8 mouse cellular contexts compared by ENCODE assay signal in genomic region chr2:32962875-32963220, GRCm38 (mm10). TPM values are rescaled to one million over a fixed set of nuclear protein-coding genes. Genes with fewer than 3 reads are reported as not detected.
A peak's percentile ranks its signal among the peaks of the same experiment; 100 is the strongest.
DNase-seq lines count a peak whose midpoint lies in the region; ATAC-seq and TF ChIP-seq lines count a peak whose summit lies in the region.

No protein-coding gene starts in this region.

- H3K36me3 ChIP-seq in heart, embryonic 14.5 days (ENCODE audit: control insufficient read depth, insufficient read depth, low read length) = peaks cover 36% of the 10 kb centered on the region
- H3K36me3 ChIP-seq in G1E (replicated peaks) = peaks cover 62% of the 10 kb centered on the region
- peaks cover 20% of the 10 kb centered on the region for H3K36me3 ChIP-seq in hindbrain, embryonic 15.5 days
- peaks cover 8% of the 10 kb centered on the region for H3K36me3 ChIP-seq in midbrain, postnatal 0 days (ENCODE audit: insufficient read depth, low read length)

- TF ChIP-seq CTCF in G1E (IDR thresholded peaks at IDR 0.05; ENCODE audit: low read depth, low read length) = no peak
- no peak for TF ChIP-seq CTCF in midbrain, postnatal 0 days (IDR thresholded peaks at IDR 0.05)

- peaks cover 15 to 28% of the 10 kb centered on the region in 2 experiments for H3K4me1 ChIP-seq in heart, embryonic 14.5 days (ENCODE audit: control insufficient read depth in 2 of 2, insufficient read depth in 2 of 2, low read length in 2 of 2)
- H3K4me1 ChIP-seq in G1E (ENCODE audit: insufficient read depth, low read depth, low read length) = peaks cover 55% of the 10 kb centered on the region
- peaks cover 45% of the 10 kb centered on the region for H3K4me1 ChIP-seq in hindbrain, embryonic 15.5 days (replicated peaks)
- H3K4me1 ChIP-seq in midbrain, postnatal 0 days (ENCODE audit: insufficient read depth, low read length) = 0 out of 2 replicates have a peak, but pooled peaks cover 9% of the 10 kb centered on the region

- no peaks in the 10 kb centered on the region for H3K9me3 ChIP-seq in heart, embryonic 14.5 days (ENCODE audit: control insufficient read depth, low read length)
- no peaks in the 10 kb centered on the region for H3K9me3 ChIP-seq in G1E (replicated peaks)
- no peaks in the 10 kb centered on the region for H3K9me3 ChIP-seq in hindbrain, embryonic 15.5 days
- no peaks in the 10 kb centered on the region for H3K9me3 ChIP-seq in midbrain, postnatal 0 days (ENCODE audit: low read length)

- no peaks in the 10 kb centered on the region for H3K27me3 ChIP-seq in heart, embryonic 14.5 days (ENCODE audit: control insufficient read depth, insufficient read depth, low read length)
- no peaks in the 10 kb centered on the region for H3K27me3 ChIP-seq in G1E (ENCODE audit: insufficient read depth, low read length)
- H3K27me3 ChIP-seq in hindbrain, embryonic 15.5 days = no peaks in the 10 kb centered on the region
- H3K27me3 ChIP-seq in midbrain, postnatal 0 days (ENCODE audit: insufficient read depth, low read length) = no peaks in the 10 kb centered on the region

- peak overlapping the region; percentile 54 to 72 for H3K4me3 ChIP-seq in heart, embryonic 14.5 days (ENCODE audit: control insufficient read depth in 1 of 2, insufficient read depth in 1 of 2, low read depth in 1 of 2, low read length in 2 of 2)
- H3K4me3 ChIP-seq in G1E (ENCODE audit: low read depth, low read length) = peak overlapping the region; percentile 84
- peak overlapping the region; percentile 67 for H3K4me3 ChIP-seq in hindbrain, embryonic 15.5 days
- H3K4me3 ChIP-seq in midbrain, postnatal 0 days (ENCODE audit: low read depth, low read length) = peak overlapping the region; percentile 51

- WGBS in heart, embryonic 14.5 days = 7% methylated on average over 9 of the region's 9 CpGs
- whole genome bisulfite sequencing in hindbrain, embryonic 15.5 days = 10% methylated on average over 9 of the region's 9 CpGs
- 8% methylated on average over 9 of the region's 9 CpGs for WGBS in midbrain, postnatal 0 days

- peak overlapping the region; percentile 72 for H3K9ac ChIP-seq in heart, embryonic 14.5 days (ENCODE audit: low read length)
- H3K9ac ChIP-seq in hindbrain, embryonic 15.5 days = peak overlapping the region; percentile 80
- peak overlapping the region; percentile 90 for H3K9ac ChIP-seq in midbrain, postnatal 0 days (replicated peaks; ENCODE audit: low read length, poor library complexity, severe bottlenecking)

- DNase-seq in heart, adult 18-20 months = no peak
- DNase-seq in G1E (ENCODE audit: low spot score) = no peak
- no peak for DNase-seq in midbrain, postnatal 0 days (ENCODE audit: low spot score)
- DNase-seq in left cerebral cortex, postnatal 10 days (ENCODE audit: extremely low spot score in 1 of 2, low spot score in 2 of 2) = no peak
- no peak for DNase-seq in gastrocnemius, postnatal 10 days
- DNase-seq in cerebellum, postnatal 4 days (ENCODE audit: low spot score in 2 of 2) = no peak

- no peak for ATAC-seq in heart, embryonic 14.5 days (ENCODE audit: insufficient number of reproducible peaks, insufficient read depth, low FRiP score, low read depth)
- ATAC-seq in G1E (ENCODE audit: extremely low read depth, insufficient number of reproducible peaks, low FRiP score, poor library complexity, severe bottlenecking) = no peak
- ATAC-seq in hindbrain, embryonic 15.5 days (ENCODE audit: low FRiP score, low read depth) = no peak
- no peak for ATAC-seq in midbrain, postnatal 0 days (ENCODE audit: low FRiP score)

- intact Hi-C loops in left cerebral cortex, postnatal 10 days (cut with DNase I) = no loop called here

- peak overlapping the region; percentile 45 to 77; a peak in 1 of 4 replicates for H3K27ac ChIP-seq in heart, embryonic 14.5 days (replicated peaks in 1 of 2; ENCODE audit: control insufficient read depth in 1 of 2, insufficient read depth in 1 of 2, low read depth in 2 of 2, low read length in 2 of 2)
- H3K27ac ChIP-seq in hindbrain, embryonic 15.5 days (replicated peaks) = no peak overlapping the region
- H3K27ac ChIP-seq in midbrain, postnatal 0 days (ENCODE audit: low read depth, low read length) = no peak overlapping the region

- peak overlapping the region; percentile 61 for H3K4me2 ChIP-seq in heart, embryonic 14.5 days (ENCODE audit: low read length)
- H3K4me2 ChIP-seq in hindbrain, embryonic 15.5 days = peak overlapping the region; percentile 88
- H3K4me2 ChIP-seq in midbrain, postnatal 0 days (ENCODE audit: low read depth, low read length, poor library complexity, severe bottlenecking) = peak overlapping the region; percentile 85

RNA-seq across cellular contexts. Expression of gene Lrsam1, which starts 1.4 kb away (rescaled TPM):
- 6.3 and 7.4 TPM in 2 replicates for polyA plus RNA-seq in heart, embryonic 14.5 days (2014; fragmentation: Nextera tagmentation; extraction: Ambion mirVana)
- 10 to 100 TPM; 15.1 to 15.9 TPM for total RNA-seq in heart, adult 18-20 months (2021)
- total RNA-seq in G1E (2014; fragmentation: Nextera tagmentation) (10.4 and 12.8 TPM in 2 replicates), G1E (2017) (5.0 and 8.5 TPM in 2 replicates)
- polyA plus RNA-seq in G1E (2012) = 9.5 and 10.8 TPM in 2 replicates
- 22.6 and 25.2 TPM in 2 replicates for polyA plus RNA-seq in hindbrain, embryonic 15.5 days (2015; fragmentation: Nextera tagmentation; extraction: Ambion mirVana)
- 31.4 and 37.3 TPM in 2 replicates for total RNA-seq in midbrain, postnatal 0 days (2014; rRNA removed)
- 25.3 and 26.2 TPM in 2 replicates for polyA plus RNA-seq in midbrain, postnatal 0 days (2015; fragmentation: Nextera tagmentation; extraction: Ambion mirVana)
- total RNA-seq in left cerebral cortex, postnatal 10 days (2021) = 10 to 100 TPM; 36.3 to 38.9 TPM
- total RNA-seq in gastrocnemius, postnatal 10 days (2021) = 10 to 100 TPM in 1 of 2 experiments, 1 to 10 TPM in 1; 9.9 to 12.9 TPM

RNA-seq across cellular contexts. Expression of gene Rpl12, which starts 1.5 kb away (rescaled TPM):
- polyA plus RNA-seq in heart, embryonic 14.5 days (2014; fragmentation: Nextera tagmentation; extraction: Ambion mirVana) = 112 and 129 TPM in 2 replicates
- total RNA-seq in heart, adult 18-20 months (2021) = 10 to 100 TPM; 66.0 to 72.2 TPM
- total RNA-seq in G1E (2014; fragmentation: Nextera tagmentation) = 4,306 and 4,312 TPM in 2 replicates
- total RNA-seq in G1E (2017) = 1,968 and 2,280 TPM in 2 replicates
- 2,853 and 2,936 TPM in 2 replicates for polyA plus RNA-seq in G1E (2012)
- 94.0 and 104 TPM in 2 replicates for polyA plus RNA-seq in hindbrain, embryonic 15.5 days (2015; fragmentation: Nextera tagmentation; extraction: Ambion mirVana)
- 173 and 196 TPM in 2 replicates for total RNA-seq in midbrain, postnatal 0 days (2014; rRNA removed)
- polyA plus RNA-seq in midbrain, postnatal 0 days (2015; fragmentation: Nextera tagmentation; extraction: Ambion mirVana) = 102 and 107 TPM in 2 replicates
- total RNA-seq in left cerebral cortex, postnatal 10 days (2021) = 100 to 1,000 TPM; 145 to 166 TPM
- 100 to 1,000 TPM; 156 to 177 TPM for total RNA-seq in gastrocnemius, postnatal 10 days (2021)

RNA-seq across cellular contexts. Expression of gene Slc2a8, which starts 19.0 kb away (rescaled TPM):
- 16.9 and 17.1 TPM in 2 replicates for polyA plus RNA-seq in heart, embryonic 14.5 days (2014; fragmentation: Nextera tagmentation; extraction: Ambion mirVana)
- total RNA-seq in heart, adult 18-20 months (2021) = 10 to 100 TPM; 15.0 to 17.3 TPM
- total RNA-seq in G1E (2014; fragmentation: Nextera tagmentation) = 8.2 and 10.0 TPM in 2 replicates
- 3.7 and 4.4 TPM in 2 replicates for total RNA-seq in G1E (2017)
- 41.2 and 77.2 TPM in 2 replicates for polyA plus RNA-seq in G1E (2012)
- 19.8 and 24.5 TPM in 2 replicates for polyA plus RNA-seq in hindbrain, embryonic 15.5 days (2015; fragmentation: Nextera tagmentation; extraction: Ambion mirVana)
- total RNA-seq in midbrain, postnatal 0 days (2014; rRNA removed) = 34.6 and 36.0 TPM in 2 replicates
- polyA plus RNA-seq in midbrain, postnatal 0 days (2015; fragmentation: Nextera tagmentation; extraction: Ambion mirVana) = 30.7 and 34.8 TPM in 2 replicates
- total RNA-seq in left cerebral cortex, postnatal 10 days (2021) = 10 to 100 TPM; 22.5 to 25.4 TPM
- total RNA-seq in gastrocnemius, postnatal 10 days (2021) = 1 to 10 TPM; 7.2 to 7.6 TPM

Comparison
In these comparisons a context has a peak if more than half of its experiments do, and no peak if none do; other contexts are left out.
1. H3K27ac ChIP-seq: peak in heart, embryonic 14.5 days (2 of 2); none in hindbrain, embryonic 15.5 days (single experiment) and midbrain, postnatal 0 days (single experiment).
2. Peak in every context shown above with its lines, with median percentiles within 50 percentile points of each other: H3K4me2 ChIP-seq, H3K4me3 ChIP-seq and H3K9ac ChIP-seq.